ENCODE assay signal across 24 mouse cellular contexts in genomic region chr3:62396109-62396508, GRCm38 (mm10). TPM values are rescaled to one million over a fixed set of nuclear protein-coding genes. Genes with fewer than 3 reads are reported as not detected.
DNase-seq lines count a peak whose midpoint lies in the region; ATAC-seq and TF ChIP-seq lines count a peak whose summit lies in the region.
"Had no signal": no experiment of that assay in that cellular context is flagged by ENCODE, and none has a peak within 500 bp of the region (broad histone marks: within the 10 kb centered on the region; RNA-seq: fewer than 3 reads in every experiment).

No protein-coding gene starts in this region.

- H3K27me3 ChIP-seq in kidney, embryonic 15.5 days: no peaks in the 10 kb centered on the region
- H3K27me3 ChIP-seq in intestine, embryonic 15.5 days (replicated peaks): no peaks in the 10 kb centered on the region
- H3K27me3 ChIP-seq in small intestine, adult 2 months (ENCODE audit: control insufficient read depth, insufficient read depth, low read length): no peaks in the 10 kb centered on the region
- no peaks in the 10 kb centered on the region for H3K27me3 ChIP-seq in midbrain, embryonic 14.5 days (ENCODE audit: control insufficient read depth, insufficient read depth, low read length)
- H3K27me3 ChIP-seq: heart, embryonic 15.5 days; hindbrain, embryonic 15.5 days; neural tube, embryonic 15.5 days had no signal

- H3K27ac ChIP-seq in kidney, embryonic 15.5 days: peak overlapping the region; percentile 67
- no peak overlapping the region for H3K27ac ChIP-seq in intestine, embryonic 15.5 days
- H3K27ac ChIP-seq in small intestine, adult 2 months (ENCODE audit: insufficient read depth, low read depth, low read length): 0 out of 2 replicates have a peak overlapping the region, but pooled peaks have one; percentile 41
- H3K27ac ChIP-seq in midbrain, embryonic 14.5 days (replicated peaks; ENCODE audit: low read depth, low read length): no peak overlapping the region
- H3K27ac ChIP-seq: heart, adult 2 months; heart, embryonic 15.5 days; hindbrain, embryonic 15.5 days; layer of hippocampus, adult 2 months; midbrain, embryonic 10.5 days; neural tube, embryonic 15.5 days; stomach, postnatal 0 days had no signal

- no peaks in the 10 kb centered on the region for H3K36me3 ChIP-seq in kidney, embryonic 15.5 days
- H3K36me3 ChIP-seq in intestine, embryonic 15.5 days: no peaks in the 10 kb centered on the region
- peaks cover 6% of the 10 kb centered on the region for H3K36me3 ChIP-seq in small intestine, adult 2 months (ENCODE audit: control insufficient read depth, insufficient read depth, low read length)
- H3K36me3 ChIP-seq in midbrain, embryonic 14.5 days (ENCODE audit: control insufficient read depth, insufficient read depth, low read length): no peaks in the 10 kb centered on the region
- H3K36me3 ChIP-seq: forebrain, embryonic 10.5 days; heart, embryonic 15.5 days; hindbrain, embryonic 15.5 days; midbrain, embryonic 10.5 days; neural tube, embryonic 15.5 days had no signal

- no peak for ATAC-seq in kidney, embryonic 15.5 days (replicated peaks; ENCODE audit: low FRiP score)
- peak; percentile 59 for ATAC-seq in intestine, embryonic 15.5 days
- no peak for ATAC-seq in midbrain, embryonic 14.5 days (ENCODE audit: low FRiP score, low TSS enrichment)
- ATAC-seq: forebrain, embryonic 16.5 days had no signal

- no peak for TF ChIP-seq POLR2A in small intestine, adult 2 months (IDR thresholded peaks at IDR 0.05; ENCODE audit: low read depth, low read length)

- no peak overlapping the region for H3K4me3 ChIP-seq in kidney, embryonic 15.5 days (replicated peaks)
- H3K4me3 ChIP-seq in intestine, embryonic 15.5 days (replicated peaks): no peak overlapping the region
- no peak overlapping the region for H3K4me3 ChIP-seq in small intestine, adult 2 months (ENCODE audit: low read depth, low read length)
- H3K4me3 ChIP-seq in midbrain, embryonic 14.5 days (replicated peaks; ENCODE audit: low read depth, low read length): no peak overlapping the region
- H3K4me3 ChIP-seq: forebrain, embryonic 10.5 days; heart, adult 2 months; heart, embryonic 15.5 days; hindbrain, embryonic 15.5 days; layer of hippocampus, adult 2 months; midbrain, embryonic 10.5 days; neural tube, embryonic 15.5 days had no signal

- no peaks in the 10 kb centered on the region for H3K9me3 ChIP-seq in kidney, embryonic 15.5 days (replicated peaks)
- H3K9me3 ChIP-seq in intestine, embryonic 15.5 days: no peaks in the 10 kb centered on the region
- no peaks in the 10 kb centered on the region for H3K9me3 ChIP-seq in midbrain, embryonic 14.5 days (ENCODE audit: control insufficient read depth, low read length)
- H3K9me3 ChIP-seq: forebrain, embryonic 10.5 days; heart, embryonic 15.5 days; hindbrain, embryonic 15.5 days; midbrain, embryonic 10.5 days; neural tube, embryonic 15.5 days had no signal

- no peak overlapping the region for H3K9ac ChIP-seq in kidney, embryonic 15.5 days
- H3K9ac ChIP-seq in intestine, embryonic 15.5 days: no peak overlapping the region
- H3K9ac ChIP-seq in midbrain, embryonic 14.5 days (replicated peaks; ENCODE audit: low read length): no peak overlapping the region
- H3K9ac ChIP-seq: heart, embryonic 15.5 days; hindbrain, embryonic 15.5 days; neural tube, embryonic 15.5 days had no signal

- H3K4me1 ChIP-seq in kidney, embryonic 15.5 days: peaks cover 13% of the 10 kb centered on the region
- peaks cover 10% of the 10 kb centered on the region; the same call in 1 of the 2 replicates for H3K4me1 ChIP-seq in intestine, embryonic 15.5 days (replicated peaks)
- H3K4me1 ChIP-seq in small intestine, adult 2 months (ENCODE audit: control insufficient read depth, insufficient read depth, insufficient read length, low read length): peaks cover 18% of the 10 kb centered on the region; the same call in 1 of the 2 replicates
- no peaks in the 10 kb centered on the region for H3K4me1 ChIP-seq in midbrain, embryonic 14.5 days (ENCODE audit: control insufficient read depth, insufficient read depth, low read length)
- H3K4me1 ChIP-seq: heart, embryonic 15.5 days; hindbrain, embryonic 15.5 days had no signal

- no peak for DNase-seq in kidney, adult 9 months
- DNase-seq in kidney, postnatal 36 days: peak; percentile 10 to 13
- DNase-seq in embryo, embryonic 11 days: no peak
- no peak for DNase-seq in midbrain, embryonic 14.5 days
- DNase-seq: adrenal gland, postnatal 10 days; cerebellum, adult 2 months; cerebellum, postnatal 25 days; gastrocnemius, postnatal 36 days; heart, adult 2 months; heart, postnatal 36 days; layer of hippocampus, postnatal 36 days; lung, postnatal 4 days; right cerebral cortex, adult 18-20 months had no signal

- 24% methylated on average over 5 of the region's 5 CpGs for WGBS in kidney, embryonic 15.5 days
- 31% methylated on average over 5 of the region's 5 CpGs for WGBS in intestine, embryonic 15.5 days
- 11% methylated on average over 5 of the region's 5 CpGs for WGBS in small intestine, adult 2 months
- 84% methylated on average over 5 of the region's 5 CpGs for WGBS in midbrain, embryonic 14.5 days

- no peak overlapping the region for H3K4me2 ChIP-seq in kidney, embryonic 15.5 days
- no peak overlapping the region for H3K4me2 ChIP-seq in intestine, embryonic 15.5 days (replicated peaks)
- H3K4me2 ChIP-seq in midbrain, embryonic 14.5 days (ENCODE audit: low read length): no peak overlapping the region
- H3K4me2 ChIP-seq: heart, embryonic 15.5 days; hindbrain, embryonic 15.5 days; neural tube, embryonic 15.5 days had no signal

- TF ChIP-seq CTCF in small intestine, adult 2 months (IDR thresholded peaks at IDR 0.05; ENCODE audit: extremely low read depth, insufficient read length, insufficient replicate concordance, low read depth, low read length): no peak

RNA-seq across cellular contexts. Expression of gene Arhgef26, which starts 58.0 kb away (rescaled TPM):
- 14.1 and 14.8 TPM in 2 replicates for polyA plus RNA-seq in kidney, embryonic 15.5 days (2015; fragmentation: Nextera tagmentation; extraction: Ambion mirVana)
- 15.3 and 16.7 TPM in 2 replicates for polyA plus RNA-seq in intestine, embryonic 15.5 days (2015; fragmentation: Nextera tagmentation; extraction: Ambion mirVana)
- polyA plus RNA-seq in small intestine, adult 2 months (2012; rRNA removed): 9.3 and 14.2 TPM in 2 replicates
- polyA plus RNA-seq in midbrain, embryonic 14.5 days (2014; fragmentation: Nextera tagmentation; extraction: Ambion mirVana): 7.5 and 7.6 TPM in 2 replicates

Comparison
In these comparisons a context has a peak if more than half of its experiments do, and no peak if none do; other contexts are left out.
1. DNase-seq: peak in kidney, postnatal 36 days (2 of 2); none in kidney, adult 9 months (single experiment), embryo, embryonic 11 days (single experiment) and midbrain, embryonic 14.5 days (single experiment).
2. H3K27ac ChIP-seq: peak in kidney, embryonic 15.5 days (single experiment) and small intestine, adult 2 months (single experiment); none in intestine, embryonic 15.5 days (single experiment) and midbrain, embryonic 14.5 days (single experiment).